Mouse (Mus musculus) liver, postnatal 0 days (tissue): ENCODE measurements around the gene 1700025G04Rik. TPM values are rescaled to one million over a fixed set of nuclear protein-coding genes. Genes with fewer than 3 reads are reported as not detected.

Source experiments
- ATAC-seq: fragments of 200-750 bp; cut with Nextera tagmentation; 2 replicates; pipeline ENCODE4 v1.8.0; 2017; ENCODE audit warnings: mild to moderate bottlenecking, moderate library complexity
- DNase-seq: peaks from one replicate; pipeline ENCODE4 v3.0.0-alpha.2; 2016
- H3K27ac ChIP-seq: fragments of 300-500 bp; sonication (generic); 2 replicates; pipeline ENCODE4 v1.5.1; 2014; ENCODE audit warnings: antibody characterized with exemption, moderate library complexity, mild to moderate bottlenecking, low read depth
- H3K27me3 ChIP-seq: fragments of 300-500 bp; sonication (generic); 2 replicates; pipeline ENCODE4 v1.6.1; 2014; ENCODE audit warnings: low read length, control low read depth, mixed read lengths; ENCODE audit not compliant: insufficient read depth
- H3K36me3 ChIP-seq: fragments of 300-500 bp; sonication (generic); replicated peaks from 2 replicates; pipeline ENCODE4 v1.6.1; 2014; ENCODE audit warnings: mild to moderate bottlenecking, control low read depth, low read length, moderate library complexity, mixed read lengths; ENCODE audit not compliant: insufficient read depth
- H3K4me1 ChIP-seq: fragments of 300-500 bp; sonication (generic); 2 replicates; pipeline ENCODE4 v1.6.1; 2014; ENCODE audit warnings: antibody characterized with exemption, mild to moderate bottlenecking, control low read depth; ENCODE audit not compliant: insufficient read depth
- H3K4me2 ChIP-seq: fragments of 300-500 bp; sonication (generic); 2 replicates; pipeline ENCODE4 v1.6.1; 2014; ENCODE audit warnings: low read depth, mild to moderate bottlenecking, low read length, moderate library complexity, mixed read lengths
- H3K4me3 ChIP-seq: fragments of 300-500 bp; sonication (generic); 2 replicates; pipeline ENCODE4 v1.5.1; 2014; ENCODE audit warnings: low read depth, low read length
- H3K9ac ChIP-seq: fragments of 300-500 bp; sonication (generic); replicated peaks from 2 replicates; pipeline ENCODE4 v1.6.1; 2014; ENCODE audit warnings: mild to moderate bottlenecking, moderate library complexity
- H3K9me3 ChIP-seq: fragments of 300-500 bp; sonication (generic); 2 replicates; pipeline ENCODE4 v1.6.1; 2016; ENCODE audit warnings: mild to moderate bottlenecking, control low read depth, low read length, mixed read lengths
- CTCF ChIP-seq: sonication (generic); IDR thresholded peaks from 2 replicates; pipeline ENCODE4 v1.5.1; 2016; ENCODE audit warnings: antibody characterized with exemption, low read depth
- EP300 ChIP-seq: IDR thresholded peaks from 2 replicates; pipeline ENCODE4 v1.6.1; 2016; ENCODE audit warnings: antibody characterized with exemption, low read depth, mild to moderate bottlenecking
- WGBS: fragments of 180-500 bp; shearing (Covaris S2); extraction: QIAGEN DNeasy Blood & Tissue Kit; methylation state at CpG from one replicate; pipeline ENCODE4 v1.1.7; 2014; ENCODE audit not compliant: insufficient replicate concordance; 5-methylcytosine and 5-hydroxymethylcytosine counted together
- polyA plus RNA-seq: library from polyadenylated mRNA; unstranded; fragments of >200 nt; fragmentation: Nextera tagmentation; extraction: Ambion mirVana; gene quantifications from 2 replicates; pipeline ENCODE4 v1.2.1, GENCODE M21; 2015

The 1700025G04Rik gene
- polyA plus RNA-seq, 1 experiment from 2014 or later = 3.0 TPM

DNA sequence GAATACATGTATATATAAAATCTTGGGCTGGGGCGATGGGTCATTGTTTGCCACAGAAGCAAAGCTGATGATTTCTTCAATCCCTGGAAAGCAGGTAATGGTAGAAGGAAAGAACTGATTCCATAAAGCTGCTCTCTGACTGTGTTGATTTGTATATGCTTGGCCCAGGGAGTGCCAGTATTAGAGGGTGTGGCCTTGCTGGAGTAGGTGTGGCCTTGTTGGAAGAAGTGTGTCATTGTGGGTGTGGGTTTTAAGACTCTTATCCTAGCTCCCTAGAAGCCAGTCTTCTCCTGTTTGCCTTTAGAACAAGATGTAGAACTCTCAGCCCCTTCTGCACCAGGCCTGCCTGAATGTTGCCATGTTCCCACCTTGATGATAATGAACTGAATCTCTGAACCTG lies 15.3 kb upstream of the 1700025G04Rik start:
- Histone ChIP-seq H3K4me1 (no peaks in the 10 kb centered on the region), H3K4me3 (no peak overlapping the region), H3K9me3 (no peaks in the 10 kb centered on the region), H3K9ac (no peak overlapping the region), H3K4me2 (no peak overlapping the region), H3K27ac (no peak overlapping the region), H3K27me3 (no peaks in the 10 kb centered on the region), H3K36me3 (no peaks in the 10 kb centered on the region)
- DNase-seq = no peak
- 92% methylated on average over 1 of the region's 1 CpGs for WGBS
- TF ChIP-seq CTCF (no peak), EP300 (no peak)
- ATAC-seq = no peak

DNA sequence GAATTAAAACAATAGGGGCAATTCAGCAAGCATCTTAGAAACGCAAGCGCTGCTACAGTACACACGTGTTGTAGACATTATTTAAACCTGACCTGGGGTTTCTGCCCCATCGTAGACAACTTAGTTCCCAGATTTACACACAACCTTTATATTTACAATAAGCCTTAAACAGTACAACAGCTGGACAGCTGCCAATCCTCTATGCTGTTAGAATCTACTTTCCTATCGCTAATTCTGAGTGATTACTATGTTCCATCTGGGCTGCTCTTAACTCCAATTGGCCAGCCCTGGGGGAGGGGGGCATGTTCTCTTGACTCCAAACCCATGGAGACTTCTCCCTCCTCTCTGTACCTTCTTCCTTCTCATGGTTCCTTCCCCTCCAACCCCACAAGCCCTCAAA lies 11.8 kb upstream of the 1700025G04Rik start:
- Histone ChIP-seq H3K27me3 (no peaks in the 10 kb centered on the region), H3K27ac (no peak overlapping the region), H3K4me3 (no peak overlapping the region), H3K4me2 (no peak overlapping the region), H3K9me3 (no peaks in the 10 kb centered on the region), H3K4me1 (no peaks in the 10 kb centered on the region), H3K36me3 (no peaks in the 10 kb centered on the region), H3K9ac (no peak overlapping the region)
- WGBS = 71% methylated on average over 5 of the region's 5 CpGs
- ATAC-seq (no peak), DNase-seq (no peak)
- TF ChIP-seq CTCF = no peak
- TF ChIP-seq EP300 = no peak

DNA sequence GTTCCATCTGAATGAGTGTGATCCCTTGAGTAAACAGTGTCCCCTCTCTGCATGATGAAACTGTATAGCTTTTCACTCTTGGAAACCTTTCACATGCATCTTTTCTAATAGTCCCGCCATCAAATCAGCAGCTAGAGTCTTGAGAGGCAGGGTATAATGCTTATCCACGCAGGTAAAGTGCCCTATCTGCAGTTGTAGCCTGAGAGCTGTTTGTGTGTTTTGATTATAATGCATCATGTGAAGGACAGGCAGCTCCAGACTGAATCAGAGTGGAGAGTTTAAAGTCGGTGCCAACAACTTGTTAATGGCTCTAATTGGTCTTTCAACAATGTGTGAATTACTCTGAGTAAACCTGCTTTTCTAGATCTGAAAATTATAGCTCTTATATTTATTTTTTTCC lies 6.1 kb upstream of the 1700025G04Rik start:
- 61% methylated on average over 3 of the region's 3 CpGs for WGBS
- TF ChIP-seq CTCF (no peak), EP300 (no peak)
- H3K27me3 ChIP-seq = 0 out of 2 replicates have a peak, but pooled peaks cover 3% of the 10 kb centered on the region

DNA sequence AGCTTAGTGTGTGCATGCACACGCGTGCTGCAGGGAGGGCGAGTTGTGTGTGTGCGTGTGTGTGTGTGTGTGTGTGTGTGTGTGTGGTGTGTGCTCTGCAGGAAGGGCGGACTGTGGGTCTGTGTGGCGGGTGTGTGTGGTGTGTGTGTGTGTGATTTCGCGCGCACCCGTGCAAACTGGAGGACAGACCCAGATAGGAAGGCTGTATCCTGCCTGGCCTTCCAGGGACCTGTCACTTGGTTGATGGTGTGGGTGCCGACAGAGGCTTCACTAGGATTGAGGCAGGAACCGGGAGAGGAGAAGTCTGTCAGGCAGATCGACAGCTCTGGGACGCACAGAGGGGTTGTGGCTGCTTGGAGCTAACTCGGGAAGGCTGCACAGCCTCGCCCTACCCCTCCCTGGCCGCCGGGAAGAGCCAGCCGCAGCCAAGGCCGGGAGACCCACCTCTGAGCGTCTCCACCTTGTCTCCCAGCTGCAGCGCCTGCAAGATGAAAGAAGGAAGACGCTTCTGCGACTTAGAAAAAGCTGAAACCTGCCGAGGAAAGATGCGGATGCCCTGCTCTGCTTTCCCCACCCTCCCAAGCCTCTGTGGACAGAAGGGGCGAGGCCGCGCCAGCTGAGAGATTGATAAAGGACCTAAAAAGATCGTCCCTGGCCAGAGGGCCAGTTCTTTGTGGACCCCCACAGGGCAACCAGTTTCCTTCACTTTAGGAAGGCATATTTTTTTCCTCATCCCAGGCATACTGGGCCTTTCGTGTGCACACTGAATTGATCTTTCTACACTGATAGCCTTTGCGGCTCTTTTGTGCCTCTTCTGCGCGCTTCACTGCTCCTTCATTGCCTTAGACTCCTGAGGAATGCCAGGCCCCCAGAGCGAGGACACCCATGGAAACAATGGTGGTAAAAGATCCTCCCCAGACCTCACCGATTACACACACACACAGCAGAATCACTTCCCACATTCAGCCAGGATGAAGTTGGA lies 930 bp upstream of the 1700025G04Rik start:
- peaks cover 7% of the 10 kb centered on the region for H3K4me1 ChIP-seq
- no peaks in the 10 kb centered on the region for H3K36me3 ChIP-seq
- peaks cover 14% of the 10 kb centered on the region for H3K27me3 ChIP-seq
- peak overlapping the region; percentile 97 for H3K4me2 ChIP-seq
- H3K4me3 ChIP-seq = peak overlapping the region; percentile 75
- no peak for TF ChIP-seq CTCF
- no peak for TF ChIP-seq EP300
- H3K9ac ChIP-seq = peak overlapping the region; percentile 64
- DNase-seq (no peak), ATAC-seq (peak; percentile 55)
- 7% methylated on average over 35 of the region's 36 CpGs for WGBS
- H3K9me3 ChIP-seq = no peaks in the 10 kb centered on the region
- 0 out of 2 replicates have a peak overlapping the region, but pooled peaks have one; percentile 22 for H3K27ac ChIP-seq

More for the DNA sequence above, 6.1 kb upstream of the 1700025G04Rik start:
- Histone ChIP-seq H3K4me3 (no peak overlapping the region), H3K9ac (no peak overlapping the region), H3K27ac (no peak overlapping the region), H3K4me2 (no peak overlapping the region), H3K36me3 (no peaks in the 10 kb centered on the region), H3K9me3 (no peaks in the 10 kb centered on the region), H3K4me1 (no peaks in the 10 kb centered on the region)
- ATAC-seq = no peak
- DNase-seq = no peak

DNA sequence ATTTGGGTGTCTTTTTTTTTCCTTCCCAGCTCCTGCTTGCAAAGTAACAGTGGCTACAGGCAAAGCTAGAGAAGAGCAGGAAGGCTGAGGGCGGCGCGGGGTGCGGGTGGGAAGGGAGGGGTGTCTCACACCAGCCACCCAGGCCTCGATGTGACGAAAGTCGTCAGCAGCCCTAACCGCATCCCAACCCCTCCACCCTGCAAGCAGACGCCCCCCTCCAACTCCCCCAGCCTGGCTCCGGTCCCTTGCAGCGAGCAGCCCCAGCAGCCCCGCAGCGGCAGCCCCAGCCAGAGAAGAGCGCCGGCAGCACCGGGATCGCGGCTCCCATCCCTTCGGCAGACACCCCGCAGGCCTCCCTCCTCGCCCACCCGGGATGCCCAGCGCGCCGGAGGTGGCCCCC lies 399 bp downstream of the 1700025G04Rik start:
- ATAC-seq = peak; percentile 15; the same call in 1 of the 2 replicates
- H3K9me3 ChIP-seq = no peaks in the 10 kb centered on the region
- WGBS = under 1% methylated on average over 18 of the region's 25 CpGs
- TF ChIP-seq EP300 (no peak), CTCF (no peak)
- DNase-seq = peak; percentile 33
- peak overlapping the region; percentile 75 for H3K4me3 ChIP-seq
- H3K36me3 ChIP-seq = no peaks in the 10 kb centered on the region
- H3K9ac ChIP-seq = peak overlapping the region; percentile 64
- peak overlapping the region; percentile 55; the same call in 1 of the 2 replicates for H3K27ac ChIP-seq
- peak overlapping the region; percentile 97 for H3K4me2 ChIP-seq
- peaks cover 7% of the 10 kb centered on the region for H3K4me1 ChIP-seq
- peaks cover 14% of the 10 kb centered on the region for H3K27me3 ChIP-seq

DNA sequence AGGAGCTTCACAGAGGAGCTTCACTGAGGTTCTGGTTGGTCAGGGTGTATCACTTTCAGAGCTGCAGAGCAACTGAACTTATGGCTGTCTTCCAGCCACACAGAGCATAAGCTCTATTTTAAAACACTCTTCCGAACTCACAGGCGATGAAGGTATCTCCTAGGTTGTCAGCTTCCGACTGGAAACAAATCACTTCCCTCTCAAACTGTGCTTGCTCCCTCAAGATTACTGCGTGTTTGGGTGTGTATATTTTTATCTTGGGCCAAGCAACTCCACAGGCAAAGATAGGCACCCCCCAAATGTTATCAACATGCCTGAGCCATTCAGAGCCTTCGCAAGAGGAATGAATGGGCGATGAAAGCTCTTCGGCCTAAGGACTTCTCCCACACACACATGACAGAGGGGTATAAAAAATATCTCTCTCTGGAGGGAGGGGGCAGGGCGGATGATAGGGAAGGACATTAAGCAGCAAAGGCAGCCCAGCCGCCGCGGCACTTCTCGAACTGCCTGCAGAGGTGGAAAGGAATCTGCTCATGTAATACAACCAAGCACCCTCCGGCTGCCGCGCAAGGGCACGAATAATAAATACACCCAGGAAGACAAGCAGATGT lies 1.0 kb downstream of the 1700025G04Rik start:
- peak overlapping the region; percentile 55; the same call in 1 of the 2 replicates for H3K27ac ChIP-seq
- WGBS = 8% methylated on average over 16 of the region's 16 CpGs
- H3K9me3 ChIP-seq = no peaks in the 10 kb centered on the region
- peaks cover 11% of the 10 kb centered on the region for H3K4me1 ChIP-seq
- no peaks in the 10 kb centered on the region for H3K36me3 ChIP-seq
- TF ChIP-seq CTCF (no peak), EP300 (no peak)
- peak overlapping the region; percentile 97 for H3K4me2 ChIP-seq
- peak overlapping the region; percentile 75 for H3K4me3 ChIP-seq
- peaks cover 14% of the 10 kb centered on the region for H3K27me3 ChIP-seq
- H3K9ac ChIP-seq = peak overlapping the region; percentile 21; the same call in 1 of the 2 replicates
- ATAC-seq (no peak), DNase-seq (peak; percentile 21)
